Mouse (Mus musculus) ES-Bruce4 (cell line): ENCODE results near the gene Mamdc4. TPM values are rescaled to one million over a fixed set of nuclear protein-coding genes. Genes with fewer than 3 reads are reported as not detected.

Experiments used
- H3K27ac ChIP-seq: 2 replicates; pipeline ENCODE4 v1.5.1; 2012; ENCODE audit warnings: low read length, inconsistent platforms; ENCODE audit not compliant: insufficient read depth
- H3K27me3 ChIP-seq: 2 replicates; pipeline ENCODE4 v1.6.1; 2012; ENCODE audit warnings: mild to moderate bottlenecking, low read length, inconsistent platforms; ENCODE audit not compliant: control insufficient read depth, poor library complexity, insufficient read depth, severe bottlenecking
- H3K36me3 ChIP-seq: 2 replicates; pipeline ENCODE4 v1.6.1; 2012; ENCODE audit warnings: inconsistent platforms, mild to moderate bottlenecking, low read length, moderate library complexity; ENCODE audit not compliant: control insufficient read depth, poor library complexity, insufficient read depth, severe bottlenecking
- H3K4me1 ChIP-seq: one replicate; pipeline ENCODE4 v1.8.1; 2011; ENCODE audit warnings: low read length; ENCODE audit not compliant: control insufficient read depth, insufficient read depth
- H3K4me3 ChIP-seq: 2 replicates; pipeline ENCODE4 v1.5.1; 2011; ENCODE audit warnings: low read depth, mild to moderate bottlenecking, low read length
- H3K9ac ChIP-seq: 2 replicates; pipeline ENCODE4 v1.6.1; 2012; ENCODE audit warnings: low read depth, mild to moderate bottlenecking, inconsistent platforms; ENCODE audit not compliant: poor library complexity, severe bottlenecking
- H3K9me3 ChIP-seq: replicated peaks from 2 replicates; pipeline ENCODE4 v1.6.1; 2012; ENCODE audit warnings: mild to moderate bottlenecking, low read length, inconsistent platforms; ENCODE audit not compliant: control insufficient read depth, poor library complexity, insufficient read depth, severe bottlenecking
- CTCF ChIP-seq: IDR thresholded peaks from one replicate; pipeline ENCODE4 v1.8.1; 2011; ENCODE audit warnings: low read depth, low read length
- EP300 ChIP-seq: IDR thresholded peaks from 2 replicates; pipeline ENCODE4 v1.6.1; 2011; ENCODE audit warnings: low read depth, low read length; ENCODE audit not compliant: insufficient read depth
- POLR2A ChIP-seq: IDR thresholded peaks from one replicate; pipeline ENCODE4 v1.8.1; 2011; ENCODE audit warnings: low read length; ENCODE audit not compliant: insufficient read depth
- polyA plus RNA-seq: library from polyadenylated mRNA; stranded (reverse); fragments of >200 nt; gene quantifications from 2 replicates; pipeline ENCODE4 v1.2.4, GENCODE M21; 2011; ENCODE audit warnings: low read depth; ENCODE audit not compliant: missing spikeins, insufficient read depth, insufficient read length

Gene Mamdc4
- polyA plus RNA-seq, 1 experiment: 3.7 TPM

DNA sequence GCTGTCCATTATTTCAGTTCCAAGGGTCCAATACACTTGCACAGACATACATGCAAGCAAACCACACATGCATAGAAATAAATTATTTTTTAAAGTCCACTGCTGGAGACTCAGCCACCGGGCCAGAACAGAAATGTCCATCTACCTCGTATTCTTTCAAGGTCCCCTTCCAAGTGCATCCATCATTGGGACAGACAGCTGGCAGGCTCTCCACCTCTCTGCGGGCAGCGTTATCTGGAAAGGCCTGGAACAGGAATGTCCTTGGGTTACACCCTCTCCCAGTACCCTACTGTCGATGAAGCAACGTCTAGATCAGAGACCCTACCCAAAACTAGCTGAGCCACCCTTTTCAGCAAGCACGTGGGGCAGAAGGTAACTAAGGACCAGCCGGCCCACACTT lies 38.1 kb downstream of the Mamdc4 start:
- Histone ChIP-seq H3K4me3 (no peak overlapping the region), H3K36me3 (no peaks in the 10 kb centered on the region; the same call in 1 of the 2 replicates), H3K9ac (no peak overlapping the region), H3K27me3 (no peaks in the 10 kb centered on the region), H3K27ac (no peak overlapping the region), H3K9me3 (no peaks in the 10 kb centered on the region), H3K4me1 (no peaks in the 10 kb centered on the region)
- no peak for TF ChIP-seq POLR2A
- TF ChIP-seq CTCF: no peak
- TF ChIP-seq EP300: no peak

DNA sequence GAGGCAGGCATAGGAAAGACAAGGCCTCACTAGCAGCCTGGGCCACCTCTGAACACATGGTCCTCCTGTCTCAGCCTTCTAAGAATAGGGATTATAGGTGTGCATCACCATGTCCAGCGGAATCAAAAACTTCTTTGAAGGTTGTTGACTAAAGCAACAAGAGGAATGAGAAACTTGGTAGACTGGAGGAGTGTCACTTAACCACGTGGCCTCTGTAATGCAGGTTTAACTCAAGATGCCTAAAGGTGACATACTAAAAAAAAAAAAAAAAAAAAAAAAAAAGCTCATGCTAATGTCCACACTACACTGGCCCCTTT lies 39.8 kb downstream of the Mamdc4 start:
- TF ChIP-seq CTCF: no peak
- TF ChIP-seq POLR2A: no peak
- TF ChIP-seq EP300: no peak
- Histone ChIP-seq H3K4me3 (no peak overlapping the region), H3K9ac (no peak overlapping the region), H3K27ac (no peak overlapping the region), H3K9me3 (no peaks in the 10 kb centered on the region), H3K4me1 (no peaks in the 10 kb centered on the region), H3K27me3 (no peaks in the 10 kb centered on the region), H3K36me3 (no peaks in the 10 kb centered on the region; the same call in 1 of the 2 replicates)

DNA sequence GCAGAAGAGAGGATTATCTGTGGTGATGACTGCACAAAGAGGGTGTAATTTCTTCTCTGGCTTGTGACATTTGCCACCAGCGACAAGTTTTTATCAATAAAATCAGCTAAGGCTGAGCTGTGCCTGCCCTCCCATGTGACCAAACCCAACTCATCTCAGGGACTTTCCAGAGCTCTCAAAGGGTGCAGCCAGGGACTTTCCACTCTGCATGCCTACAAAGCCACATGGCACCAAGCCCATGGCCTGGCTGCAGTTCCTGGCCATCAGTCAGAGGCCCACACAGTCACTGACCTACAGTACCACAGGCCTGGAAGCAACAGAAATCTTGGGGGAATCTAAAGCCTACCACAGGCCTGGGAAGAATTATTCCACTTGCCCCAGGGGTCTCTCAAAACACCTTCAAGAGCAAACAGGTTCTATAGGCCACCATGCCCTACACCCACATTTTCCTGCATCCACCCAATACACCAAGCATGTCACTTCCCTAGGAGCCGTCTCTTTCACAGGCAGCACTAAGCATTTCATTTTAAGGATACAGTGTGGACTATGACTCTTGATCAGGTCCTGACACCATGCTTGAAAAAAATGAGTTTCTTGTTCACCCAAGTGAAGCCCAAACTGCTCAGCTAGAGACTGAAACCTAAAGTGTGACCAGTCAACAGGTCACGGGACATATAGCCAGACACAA lies 40.3 kb downstream of the Mamdc4 start:
- H3K9me3 ChIP-seq: no peaks in the 10 kb centered on the region

DNA sequence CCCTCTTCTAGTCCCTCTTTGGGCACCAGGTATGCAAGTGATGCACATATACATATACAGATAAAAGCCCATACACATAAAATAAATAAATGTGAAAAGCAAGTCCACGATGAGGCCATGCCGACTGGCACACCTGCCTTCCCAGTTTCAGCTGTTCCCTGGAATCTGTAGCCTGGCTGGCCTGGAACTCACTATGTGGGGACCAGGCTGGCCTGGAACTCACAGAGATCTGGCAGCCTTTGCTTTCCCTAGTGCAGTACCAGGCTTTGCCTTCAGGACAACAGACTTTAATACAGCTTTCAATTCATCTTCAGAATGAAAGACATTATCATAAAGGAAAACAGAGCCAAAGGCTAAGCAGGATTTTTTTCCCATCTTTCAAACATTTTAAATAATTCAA lies 40.9 kb downstream of the Mamdc4 start:
- H3K4me3 ChIP-seq: no peak overlapping the region
- no peaks in the 10 kb centered on the region for H3K9me3 ChIP-seq
- no peak overlapping the region for H3K27ac ChIP-seq
- H3K36me3 ChIP-seq: peaks cover 6% of the 10 kb centered on the region
- no peak overlapping the region for H3K9ac ChIP-seq
- H3K4me1 ChIP-seq: no peaks in the 10 kb centered on the region
- H3K27me3 ChIP-seq: no peaks in the 10 kb centered on the region
- no peak for TF ChIP-seq POLR2A
- no peak for TF ChIP-seq EP300
- no peak for TF ChIP-seq CTCF

More for the DNA sequence above, 40.3 kb downstream of the Mamdc4 start:
- Histone ChIP-seq H3K4me1 (no peaks in the 10 kb centered on the region), H3K36me3 (no peaks in the 10 kb centered on the region; the same call in none of the 2 replicates), H3K27ac (no peak overlapping the region), H3K4me3 (no peak overlapping the region), H3K9ac (no peak overlapping the region), H3K27me3 (no peaks in the 10 kb centered on the region)
- no peak for TF ChIP-seq EP300
- TF ChIP-seq POLR2A: no peak
- no peak for TF ChIP-seq CTCF

DNA sequence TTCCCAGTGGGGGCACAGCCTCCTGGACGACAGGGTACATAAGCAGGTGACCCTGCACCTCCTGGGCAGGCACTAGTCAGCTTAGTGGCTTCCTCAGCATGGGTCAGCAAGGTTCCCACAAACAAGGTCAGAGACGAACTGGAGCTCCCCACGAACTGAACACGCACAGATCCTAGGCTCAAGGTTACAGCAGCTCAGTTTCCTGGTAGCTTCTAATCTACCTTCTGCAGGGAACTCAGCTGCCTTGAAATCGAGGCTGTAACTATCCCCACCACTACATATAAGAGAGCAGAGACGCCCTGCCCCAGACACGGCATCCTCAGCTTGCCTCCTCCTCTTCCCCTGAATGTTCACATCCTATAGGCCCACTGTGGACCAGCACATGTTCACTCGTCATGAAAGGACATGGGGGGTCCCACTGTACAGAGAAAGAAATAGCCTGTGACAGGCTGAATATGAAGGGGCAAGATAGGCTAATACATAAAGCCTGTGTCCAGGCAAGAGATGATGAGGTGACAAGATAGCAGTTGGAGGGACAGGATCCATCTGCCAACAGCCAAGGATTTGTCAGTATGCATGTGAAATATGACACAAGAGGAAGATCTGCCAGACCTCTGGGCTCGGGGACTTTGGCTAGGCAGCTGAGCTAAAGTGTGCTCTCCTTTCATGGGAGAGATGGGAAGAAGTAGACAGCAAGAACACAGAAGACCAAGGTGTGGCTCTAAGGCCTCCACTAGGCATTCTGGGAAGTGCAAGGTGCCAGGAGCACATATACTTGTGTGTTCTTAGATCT lies 47.9 kb downstream of the Mamdc4 start:
- Histone ChIP-seq H3K36me3 (peaks cover 6% of the 10 kb centered on the region), H3K27me3 (no peaks in the 10 kb centered on the region; the same call in 1 of the 2 replicates), H3K4me3 (no peak overlapping the region), H3K27ac (no peak overlapping the region), H3K4me1 (no peaks in the 10 kb centered on the region), H3K9ac (no peak overlapping the region), H3K9me3 (no peaks in the 10 kb centered on the region)
- no peak for TF ChIP-seq POLR2A
- no peak for TF ChIP-seq EP300
- TF ChIP-seq CTCF: no peak

Other genes with a start within 250 kb of the Mamdc4 start
- 45.6 and 57.3 TPM in 2 replicates for gene Man1b1, start 242.5 kb downstream of the Mamdc4 start, polyA plus RNA-seq
- 27.8 and 29.4 TPM in 2 replicates for gene Dpp7, start 218.5 kb downstream of the Mamdc4 start, polyA plus RNA-seq
- gene Uap1l1, start 209.2 kb downstream of the Mamdc4 start, polyA plus RNA-seq: 49.8 and 51.1 TPM in 2 replicates
- gene Sapcd2, start 202.5 kb downstream of the Mamdc4 start, polyA plus RNA-seq: 19.2 and 22.4 TPM in 2 replicates
- 4.2 and 5.6 TPM in 2 replicates for gene Entpd2, start 179.0 kb downstream of the Mamdc4 start, polyA plus RNA-seq
- 29.7 and 40.9 TPM in 2 replicates for gene Npdc1, start 175.5 kb downstream of the Mamdc4 start, polyA plus RNA-seq
- gene Fut7, start 151.6 kb downstream of the Mamdc4 start, polyA plus RNA-seq: not detected in 2 replicates
- gene Abca2, start 146.1 kb downstream of the Mamdc4 start, polyA plus RNA-seq: 14.0 and 14.2 TPM in 2 replicates
- gene Clic3, start 118.0 kb downstream of the Mamdc4 start, polyA plus RNA-seq: not detected in 2 replicates
- gene Paxx, start 113.8 kb downstream of the Mamdc4 start, polyA plus RNA-seq: 3.7 and 5.7 TPM in 2 replicates
- gene Ptgds, start 104.8 kb downstream of the Mamdc4 start, polyA plus RNA-seq: 0.57 TPM in 1 of 2 replicates, not detected in the other
- gene Lcn12, start 80.9 kb downstream of the Mamdc4 start, polyA plus RNA-seq: not detected in 2 replicates
- gene Fbxw5, start 74.1 kb downstream of the Mamdc4 start, polyA plus RNA-seq: 16.4 and 18.4 TPM in 2 replicates
- gene C8g, start 73.1 kb downstream of the Mamdc4 start, polyA plus RNA-seq: 3.5 and 4.9 TPM in 2 replicates
- 9.4 and 9.8 TPM in 2 replicates for gene Traf2, start 27.9 kb downstream of the Mamdc4 start, polyA plus RNA-seq
- gene Edf1, start 17.0 kb downstream of the Mamdc4 start, polyA plus RNA-seq: 107 and 122 TPM in 2 replicates
- gene Phpt1, start 379 bp upstream of the Mamdc4 start, polyA plus RNA-seq: 37.0 and 47.9 TPM in 2 replicates
- gene Ajm1, start 6.9 kb upstream of the Mamdc4 start, polyA plus RNA-seq: 0.55 and 0.70 TPM in 2 replicates
- 72.5 and 80.2 TPM in 2 replicates for gene Rabl6, start 33.7 kb upstream of the Mamdc4 start, polyA plus RNA-seq
- gene Ccdc183, start 42.8 kb upstream of the Mamdc4 start, polyA plus RNA-seq: not detected in 2 replicates
- gene Tmem141, start 47.2 kb upstream of the Mamdc4 start, polyA plus RNA-seq: 12.3 and 13.4 TPM in 2 replicates
- gene Fcna, start 53.2 kb upstream of the Mamdc4 start, polyA plus RNA-seq: not detected in 2 replicates
- not detected in 2 replicates for gene Lcn8, start 78.3 kb upstream of the Mamdc4 start, polyA plus RNA-seq
- not detected in 2 replicates for gene Lcn5, start 83.1 kb upstream of the Mamdc4 start, polyA plus RNA-seq
- gene Lcn6, start 101.9 kb upstream of the Mamdc4 start, polyA plus RNA-seq: not detected in 2 replicates
- not detected in 2 replicates for gene Lcn10, start 107.9 kb upstream of the Mamdc4 start, polyA plus RNA-seq
- gene Obp2a, start 125.2 kb upstream of the Mamdc4 start, polyA plus RNA-seq: not detected in 2 replicates
- gene Bmyc, start 131.9 kb upstream of the Mamdc4 start, polyA plus RNA-seq: 10.5 and 17.0 TPM in 2 replicates
- not detected in 2 replicates for gene Obp2b, start 162.2 kb upstream of the Mamdc4 start, polyA plus RNA-seq
- gene Lcn3, start 190.7 kb upstream of the Mamdc4 start, polyA plus RNA-seq: not detected in 2 replicates
- gene Lcn11, start 202.2 kb upstream of the Mamdc4 start, polyA plus RNA-seq: not detected in 2 replicates
- gene Gm13539, start 207.4 kb upstream of the Mamdc4 start, polyA plus RNA-seq: not detected in 2 replicates
- not detected in 2 replicates for gene Glt6d1, start 241.0 kb upstream of the Mamdc4 start, polyA plus RNA-seq
- not detected in 2 replicates for gene Lcn9, start 248.3 kb upstream of the Mamdc4 start, polyA plus RNA-seq